Mouse (Mus musculus) hindbrain, embryonic 13.5 days (tissue): Measurements from ENCODE around the gene Ccr10. TPM values are rescaled to one million over a fixed set of nuclear protein-coding genes. Genes with fewer than 3 reads are reported as not detected.
"Not testable (repeated sequence)": the region's sequence is repeated elsewhere in the genome, so short reads cannot be mapped to it uniquely, and the experiment has no call there.

Experiments used
- ATAC-seq: fragments of 200-750 bp; cut with Nextera tagmentation; 2 replicates; pipeline ENCODE4 v1.8.0; 2017; ENCODE audit warnings: moderate TSS enrichment; ENCODE audit not compliant: low FRiP score
- H3K27ac ChIP-seq: fragments of 300-500 bp; sonication (generic); 2 replicates; pipeline ENCODE4 v1.5.1; 2015; ENCODE audit warnings: inconsistent platforms, mild to moderate bottlenecking, moderate library complexity
- H3K27me3 ChIP-seq: fragments of 300-500 bp; sonication (generic); 2 replicates; pipeline ENCODE4 v1.6.1; 2015; ENCODE audit warnings: mild to moderate bottlenecking, inconsistent platforms
- H3K36me3 ChIP-seq: fragments of 300-500 bp; sonication (generic); 2 replicates; pipeline ENCODE4 v1.6.1; 2015; ENCODE audit warnings: mild to moderate bottlenecking, inconsistent platforms
- H3K4me1 ChIP-seq: fragments of 300-500 bp; sonication (generic); replicated peaks from 2 replicates; pipeline ENCODE4 v1.6.1; 2015; ENCODE audit warnings: inconsistent platforms
- H3K4me2 ChIP-seq: fragments of 300-500 bp; sonication (generic); 2 replicates; pipeline ENCODE4 v1.6.1; 2015; ENCODE audit warnings: inconsistent platforms, mild to moderate bottlenecking, moderate library complexity
- H3K4me3 ChIP-seq: fragments of 300-500 bp; sonication (generic); 2 replicates; pipeline ENCODE4 v1.5.1; 2015; ENCODE audit warnings: mild to moderate bottlenecking, inconsistent platforms
- H3K9ac ChIP-seq: fragments of 300-500 bp; sonication (generic); 2 replicates; pipeline ENCODE4 v1.6.1; 2015; ENCODE audit warnings: mild to moderate bottlenecking, inconsistent platforms
- H3K9me3 ChIP-seq: fragments of 300-500 bp; sonication (generic); 2 replicates; pipeline ENCODE4 v1.6.1; 2016; ENCODE audit warnings: inconsistent platforms
- WGBS: fragments of 180-500 bp; shearing (Covaris S2); methylation state at CpG from one replicate; pipeline ENCODE4 v1.1.7; 2015; 5-methylcytosine and 5-hydroxymethylcytosine counted together
- polyA plus RNA-seq: library from polyadenylated mRNA; unstranded; fragments of >200 nt; fragmentation: Nextera tagmentation; extraction: Ambion mirVana; gene quantifications from 2 replicates; pipeline ENCODE4 v1.2.1, GENCODE M21; 2015

Gene Ccr10
- polyA plus RNA-seq, 1 experiment from 2014 or later: 0.13 TPM

GRCm38 (mm10) chr11:101167211-101167962, 7.9 kb downstream of the Ccr10 start:
- ATAC-seq: no peak
- Histone ChIP-seq H3K27me3 (peaks cover 81% of the 10 kb centered on the region), H3K9me3 (no peaks in the 10 kb centered on the region), H3K4me2 (no peak overlapping the region), H3K4me1 (peaks cover 49% of the 10 kb centered on the region), H3K27ac (no peak overlapping the region), H3K9ac (no peak overlapping the region), H3K36me3 (peaks cover 49% of the 10 kb centered on the region), H3K4me3 (no peak overlapping the region)
- 44% methylated on average over 19 of the region's 19 CpGs for WGBS

- Histone ChIP-seq H3K36me3 (peaks cover 60% of the 10 kb centered on the region), H3K27ac (no peak overlapping the region), H3K27me3 (peaks cover 91% of the 10 kb centered on the region), H3K4me2 (no peak overlapping the region), H3K9me3 (no peaks in the 10 kb centered on the region), H3K4me1 (peaks cover 40% of the 10 kb centered on the region), H3K9ac (no peak overlapping the region), H3K4me3 (no peak overlapping the region)
- no peak for ATAC-seq
- 40% methylated on average over 14 of the region's 14 CpGs for WGBS
These were observed 8.9 kb downstream of the Ccr10 start for GRCm38 (mm10) chr11:101166357-101166756.

GRCm38 (mm10) chr11:101164677-101165580, 10.3 kb downstream of the Ccr10 start:
- 18% methylated on average over 35 of the region's 35 CpGs for WGBS
- no peak for ATAC-seq
- Histone ChIP-seq H3K9me3 (no peaks in the 10 kb centered on the region), H3K4me2 (no peak overlapping the region; the same call in 1 of the 2 replicates), H3K4me1 (peaks cover 30% of the 10 kb centered on the region), H3K27me3 (peaks cover 91% of the 10 kb centered on the region), H3K27ac (no peak overlapping the region), H3K9ac (no peak overlapping the region), H3K4me3 (peak overlapping the region; percentile 21; the same call in 1 of the 2 replicates), H3K36me3 (peaks cover 66% of the 10 kb centered on the region)

DNA sequence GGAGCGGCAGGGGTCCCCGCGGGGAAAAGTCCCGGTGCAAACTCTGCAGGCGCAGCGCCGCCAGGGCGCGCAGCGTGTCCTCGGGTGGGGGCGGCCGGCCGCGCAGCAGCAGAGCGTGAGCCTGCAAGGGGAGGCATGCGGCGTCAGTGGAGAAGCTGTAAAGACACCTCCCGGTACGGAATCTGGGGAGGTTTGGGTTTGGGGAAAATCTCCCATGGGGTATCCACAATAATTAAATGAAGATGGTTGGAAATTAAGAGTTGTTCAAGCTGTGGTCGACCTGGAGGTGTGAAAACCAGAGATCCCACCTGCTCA, 10.9 kb downstream of the Ccr10 start:
- peaks cover 66% of the 10 kb centered on the region for H3K36me3 ChIP-seq
- H3K9ac ChIP-seq: peak overlapping the region; percentile 46
- no peak for ATAC-seq
- H3K27ac ChIP-seq: no peak overlapping the region
- H3K4me2 ChIP-seq: peak overlapping the region; percentile 45
- H3K27me3 ChIP-seq: peaks cover 91% of the 10 kb centered on the region
- peak overlapping the region; percentile 21 for H3K4me3 ChIP-seq
- peaks cover 24% of the 10 kb centered on the region for H3K4me1 ChIP-seq
- H3K9me3 ChIP-seq: no peaks in the 10 kb centered on the region
- 7% methylated on average over 21 of the region's 21 CpGs for WGBS

- Histone ChIP-seq H3K4me2 (peak overlapping the region; percentile 45), H3K9ac (peak overlapping the region; percentile 46), H3K27me3 (peaks cover 91% of the 10 kb centered on the region), H3K36me3 (peaks cover 69% of the 10 kb centered on the region), H3K4me1 (peaks cover 18% of the 10 kb centered on the region), H3K9me3 (no peaks in the 10 kb centered on the region), H3K27ac (no peak overlapping the region), H3K4me3 (peak overlapping the region; percentile 21)
- 14% methylated on average over 43 of the region's 49 CpGs for WGBS
- no peak for ATAC-seq
These were observed 11.5 kb downstream of the Ccr10 start for GRCm38 (mm10) chr11:101163476-101164350.

- 62% methylated on average over 5 of the region's 5 CpGs for WGBS
- ATAC-seq: no peak
- peaks cover 91% of the 10 kb centered on the region for H3K27me3 ChIP-seq
These were observed 12.5 kb downstream of the Ccr10 start for GRCm38 (mm10) chr11:101162772-101163171.

DNA sequence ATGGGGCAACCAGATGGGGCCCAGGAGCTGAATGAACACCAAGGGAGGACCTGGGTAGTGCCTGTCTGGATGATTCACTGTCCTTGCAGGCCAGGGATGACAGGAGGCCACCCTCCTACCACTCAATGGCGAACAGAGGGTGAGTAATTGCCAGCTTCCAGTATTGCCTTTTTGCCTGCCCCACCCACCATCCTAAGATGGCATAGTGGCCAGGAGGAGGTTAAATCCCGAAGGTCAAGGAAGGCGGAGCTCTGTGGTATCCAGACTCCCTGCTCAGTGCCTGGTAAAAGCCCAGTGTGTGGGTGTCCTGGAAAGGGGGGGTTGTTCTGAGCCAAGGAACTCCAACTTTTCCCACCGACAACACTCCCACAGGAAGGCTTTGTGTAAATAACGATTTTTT, 12.9 kb downstream of the Ccr10 start:
- no peak overlapping the region for H3K4me2 ChIP-seq
- H3K27me3 ChIP-seq: peaks cover 91% of the 10 kb centered on the region
- H3K4me1 ChIP-seq: peaks cover 12% of the 10 kb centered on the region
- no peak overlapping the region for H3K27ac ChIP-seq
- H3K9me3 ChIP-seq: no peaks in the 10 kb centered on the region
- ATAC-seq: no peak
- 49% methylated on average over 5 of the region's 5 CpGs for WGBS
- H3K4me3 ChIP-seq: no peak overlapping the region
- H3K9ac ChIP-seq: no peak overlapping the region
- H3K36me3 ChIP-seq: peaks cover 64% of the 10 kb centered on the region

More at GRCm38 (mm10) chr11:101162772-101163171, 12.5 kb downstream of the Ccr10 start:
- Histone ChIP-seq H3K9ac (no peak overlapping the region), H3K9me3 (no peaks in the 10 kb centered on the region), H3K4me2 (no peak overlapping the region), H3K36me3 (peaks cover 68% of the 10 kb centered on the region), H3K27ac (no peak overlapping the region), H3K4me1 (peaks cover 12% of the 10 kb centered on the region), H3K4me3 (no peak overlapping the region)

GRCm38 (mm10) chr11:101161551-101161950, 13.7 kb downstream of the Ccr10 start:
- Histone ChIP-seq H3K9ac (no peak overlapping the region), H3K4me1 (peaks cover 15% of the 10 kb centered on the region), H3K9me3 (no peaks in the 10 kb centered on the region), H3K36me3 (peaks cover 56% of the 10 kb centered on the region), H3K27ac (no peak overlapping the region), H3K27me3 (peaks cover 86% of the 10 kb centered on the region), H3K4me2 (no peak overlapping the region), H3K4me3 (no peak overlapping the region)
- WGBS: 87% methylated on average over 15 of the region's 15 CpGs
- no peak for ATAC-seq

- not testable (repeated sequence) for H3K9ac ChIP-seq, H3K27ac ChIP-seq, ATAC-seq, H3K4me2 ChIP-seq, H3K4me3 ChIP-seq, H3K9me3 ChIP-seq
- Histone ChIP-seq H3K36me3 (peaks cover 51% of the 10 kb centered on the region), H3K27me3 (peaks cover 82% of the 10 kb centered on the region), H3K4me1 (peaks cover 20% of the 10 kb centered on the region)
- 76% methylated on average over 8 of the region's 8 CpGs for WGBS
These were observed 14.2 kb downstream of the Ccr10 start for GRCm38 (mm10) chr11:101160981-101161505.

GRCm38 (mm10) chr11:101160151-101160550, 15.1 kb downstream of the Ccr10 start:
- not testable (repeated sequence) for H3K27ac ChIP-seq, H3K9me3 ChIP-seq, ATAC-seq, H3K4me3 ChIP-seq, H3K9ac ChIP-seq, H3K4me2 ChIP-seq
- Histone ChIP-seq H3K36me3 (peaks cover 47% of the 10 kb centered on the region), H3K4me1 (peaks cover 28% of the 10 kb centered on the region), H3K27me3 (peaks cover 73% of the 10 kb centered on the region)
- 86% methylated on average over 9 of the region's 10 CpGs for WGBS

DNA sequence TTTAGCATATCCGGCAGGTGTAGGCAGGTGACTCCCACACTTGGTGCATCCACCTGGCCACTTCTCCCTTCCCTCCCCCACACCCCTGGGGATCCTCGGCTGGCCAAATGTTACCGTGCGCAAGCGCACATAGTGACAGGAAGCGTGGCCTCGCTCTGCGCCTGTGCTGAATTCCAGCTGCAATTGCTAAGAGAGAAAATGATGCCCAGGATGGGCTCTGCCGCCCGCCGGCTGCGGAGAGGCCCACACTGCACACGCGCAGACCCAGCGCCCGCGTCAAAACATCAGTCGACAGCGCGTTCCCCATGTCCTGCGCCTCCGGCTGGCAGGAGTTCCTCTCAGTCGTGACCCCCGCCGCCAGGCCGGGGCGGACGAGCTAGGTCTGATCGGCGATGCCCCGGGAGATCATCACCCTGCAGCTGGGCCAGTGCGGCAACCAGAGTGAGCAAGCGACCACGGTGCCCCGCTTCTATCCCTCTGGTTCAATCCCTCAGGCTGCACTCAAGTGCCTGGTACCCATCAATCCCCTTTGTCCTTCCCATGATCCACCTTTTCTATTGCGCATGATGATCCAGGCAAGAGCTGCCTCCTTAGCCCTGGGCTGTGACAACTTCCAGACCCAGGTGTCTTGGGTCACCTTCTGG, 19.4 kb downstream of the Ccr10 start, which contains the start of gene Tubg2:
TSS of gene Tubg2 (plus strand) at position 180 of the 644 bp plus-strand sequence.
- Histone ChIP-seq H3K9ac (peak within 1 kb of the TSS; percentile 83), H3K27ac (peak within 1 kb of the TSS; percentile 95), H3K36me3 (0 out of 2 replicates have a peak, but pooled peaks cover 6% of the 10 kb centered on the region), H3K4me1 (peaks cover 17% of the 10 kb centered on the region), H3K4me2 (peak within 1 kb of the TSS; percentile 71), H3K9me3 (no peaks in the 10 kb centered on the region), H3K4me3 (peak within 1 kb of the TSS; percentile 49), H3K27me3 (peaks cover 30% of the 10 kb centered on the region)
- ATAC-seq: peak; percentile 94
- WGBS: 2% methylated on average over 36 of the region's 36 CpGs
